Mouse (Mus musculus): ENCODE data around the gene Bmpr1b.

Gene Bmpr1b

DNA sequence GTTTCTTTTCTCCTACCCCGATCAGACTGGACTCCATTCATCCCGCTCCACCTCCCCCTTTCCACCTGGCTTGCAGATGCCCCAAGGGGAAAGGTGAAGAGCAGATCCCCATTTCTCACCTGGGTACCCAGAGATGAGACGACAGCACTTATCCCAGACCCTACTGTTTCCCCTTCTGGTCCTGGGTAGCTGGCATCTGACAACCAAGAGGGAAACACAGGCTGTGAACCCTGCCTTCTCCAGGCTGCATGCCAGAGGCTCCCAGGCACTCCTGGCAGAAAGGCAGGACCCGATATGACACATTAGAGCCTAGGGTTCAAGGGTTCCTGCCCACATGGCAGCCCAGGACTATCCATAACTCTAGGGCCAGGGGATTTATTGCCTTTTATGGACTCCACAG, 56.0 kb downstream of the Bmpr1b start:
- DNase-seq (ENCODE audit: low spot score in 2 of 2): peak in 1 of 2 experiments; percentile 32

DNA sequence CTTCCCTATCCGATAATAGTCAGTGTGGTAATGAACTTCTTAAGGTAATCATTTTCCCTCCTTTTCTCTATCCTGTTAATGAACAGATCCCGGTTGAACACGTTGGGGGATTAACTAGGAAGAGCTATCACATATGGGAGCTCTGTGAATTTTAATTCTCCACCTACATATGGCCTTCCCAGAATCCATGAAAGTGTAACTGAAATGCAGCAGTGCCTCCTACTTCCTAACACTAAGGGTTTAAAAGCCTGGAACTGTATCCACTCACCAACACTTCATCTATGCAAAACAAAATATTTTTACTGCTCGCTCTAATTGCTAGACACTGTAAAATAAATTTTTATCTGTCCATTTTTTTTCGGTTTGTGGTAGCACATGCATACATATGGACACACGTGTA, 63.0 kb downstream of the Bmpr1b start:
- DNase-seq (ENCODE audit: low spot score in 2 of 2): no peak

DNA sequence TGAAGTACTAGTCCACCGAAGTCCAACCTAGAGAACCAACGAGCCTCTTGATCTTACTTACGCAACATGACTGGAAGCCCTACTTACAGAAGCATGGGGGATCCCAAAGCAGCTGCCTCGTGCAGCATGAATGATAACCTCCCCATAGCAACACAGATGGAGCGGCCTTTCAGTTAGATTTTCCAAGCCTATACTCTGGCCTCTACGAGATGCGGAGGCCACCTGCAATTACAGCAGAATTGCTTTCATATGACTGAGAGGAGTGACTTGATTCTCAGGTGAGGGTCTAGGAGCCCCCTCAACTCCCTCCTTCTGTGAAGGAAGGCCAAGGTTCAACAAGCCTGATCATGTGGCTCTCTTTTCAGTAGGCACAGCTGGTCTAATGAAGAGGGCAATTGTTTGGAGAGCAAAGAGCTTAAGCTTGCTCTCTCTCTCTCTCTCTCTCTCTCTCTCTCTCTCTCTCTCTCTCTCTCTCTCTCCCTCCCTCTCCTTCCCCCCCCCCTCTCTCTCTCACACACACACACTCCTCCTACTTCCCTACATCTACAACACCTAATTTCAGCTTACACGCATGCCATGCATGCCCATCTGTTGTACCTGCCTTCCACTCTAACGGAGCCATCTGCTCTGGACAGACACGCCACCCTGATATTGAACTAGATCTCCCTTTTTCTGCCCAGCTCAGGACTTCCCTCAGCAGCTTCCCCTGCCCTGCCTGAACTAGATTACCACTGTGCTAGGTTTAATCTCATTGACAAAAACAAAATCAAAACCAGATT, 65.0 kb downstream of the Bmpr1b start:
- DNase-seq (ENCODE audit: low spot score in 2 of 2): peak in 1 of 2 experiments; percentile 9

DNA sequence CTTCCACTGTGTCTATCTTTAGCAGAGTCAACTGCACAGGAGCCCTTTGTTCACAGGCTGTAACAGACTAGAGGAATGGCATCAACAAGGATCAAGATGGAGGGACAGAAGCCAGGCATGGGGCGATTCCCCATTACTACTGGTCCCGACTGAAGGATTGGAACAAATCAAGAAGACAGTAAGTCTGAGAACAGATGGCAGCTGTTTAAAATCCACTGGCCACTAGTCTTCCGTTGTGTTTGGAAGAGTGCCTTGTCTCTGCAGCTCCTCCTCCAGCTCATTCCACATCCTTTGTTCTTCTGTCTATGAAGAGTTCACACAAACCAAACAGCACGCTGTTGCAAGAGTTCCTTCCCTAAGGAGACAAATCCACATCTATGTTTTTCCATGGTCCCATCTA, 65.6 kb downstream of the Bmpr1b start:
- DNase-seq (ENCODE audit: low spot score in 2 of 2): peak in 1 of 2 experiments; percentile 13

DNA sequence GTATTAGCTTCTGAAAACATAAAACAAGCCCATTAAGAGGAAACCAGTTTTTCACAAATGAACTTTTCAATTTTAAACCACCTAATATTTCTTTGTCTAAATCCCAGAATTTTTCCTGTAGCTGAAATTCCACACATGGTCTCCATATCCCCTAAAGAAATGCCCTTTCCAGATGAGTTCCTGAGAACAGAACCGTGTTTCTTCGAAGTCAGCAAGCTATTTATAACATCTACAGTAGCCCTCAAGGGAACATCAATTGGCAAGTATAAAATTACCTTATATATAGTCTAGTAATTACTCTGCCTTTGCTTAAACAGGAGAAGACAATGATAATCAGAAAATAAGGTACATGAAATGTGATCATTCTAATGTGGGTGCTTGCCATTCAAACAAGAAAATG, 70.1 kb downstream of the Bmpr1b start:
- DNase-seq (ENCODE audit: low spot score in 2 of 2): no peak

DNA sequence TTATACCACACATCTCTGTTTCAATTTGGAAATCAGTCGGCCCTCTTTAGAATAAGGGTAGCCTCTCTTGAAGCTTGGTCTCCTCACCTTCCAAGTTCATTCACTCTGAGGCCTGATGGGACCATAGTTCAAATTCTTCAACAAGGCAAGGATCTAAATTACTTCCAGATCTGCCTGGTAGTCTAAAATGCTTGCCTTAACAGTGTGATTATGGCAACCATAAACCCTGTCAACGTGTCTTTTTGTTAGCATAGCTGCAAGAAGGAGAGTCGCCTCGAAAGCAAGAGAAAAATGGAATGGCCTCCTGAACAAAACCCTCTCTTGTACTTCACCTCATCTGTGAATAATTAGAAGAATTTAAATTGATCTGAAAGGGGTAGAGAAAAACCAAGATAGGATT, 75.2 kb downstream of the Bmpr1b start:
- DNase-seq (ENCODE audit: low spot score in 2 of 2): no peak

DNA sequence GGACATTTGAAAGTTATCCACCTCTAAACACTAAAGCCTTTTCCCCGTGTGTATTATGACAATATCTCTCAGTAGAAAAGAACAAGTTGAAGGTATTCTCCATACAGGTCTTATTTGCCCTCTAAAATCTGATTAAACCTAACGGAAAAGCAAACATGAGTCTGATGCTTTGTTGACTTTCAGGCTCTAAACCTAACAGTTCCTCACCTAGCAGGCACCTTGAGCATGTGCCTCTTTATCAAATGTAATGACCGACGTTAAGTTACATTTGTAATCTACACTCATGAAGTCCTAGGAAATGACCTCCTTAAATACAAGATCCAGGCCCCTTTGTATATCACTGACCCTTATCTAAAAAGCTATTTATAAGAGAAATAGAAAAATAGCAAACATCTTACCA, 79.5 kb downstream of the Bmpr1b start:
- DNase-seq (ENCODE audit: low spot score in 2 of 2): no peak

DNA sequence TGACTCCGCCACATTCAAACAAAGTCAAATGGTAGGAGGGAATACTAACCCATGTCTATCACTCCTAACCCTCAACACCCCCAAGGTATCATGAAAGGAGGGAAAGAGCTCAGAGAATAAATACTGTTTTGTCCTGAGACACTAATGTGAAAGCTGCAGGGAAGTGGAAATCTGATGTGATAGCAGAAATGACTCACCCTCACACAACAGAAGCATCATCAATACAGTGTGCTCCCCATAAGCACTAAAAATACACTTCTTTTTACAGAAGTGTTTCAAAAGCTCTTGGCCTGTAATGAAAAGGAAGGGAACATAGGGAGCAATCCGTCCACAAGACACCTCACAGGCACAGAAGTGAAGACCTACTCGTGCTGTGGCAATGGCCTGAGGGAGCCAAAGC, 83.3 kb downstream of the Bmpr1b start:
- DNase-seq (ENCODE audit: low spot score in 2 of 2): no peak

DNA sequence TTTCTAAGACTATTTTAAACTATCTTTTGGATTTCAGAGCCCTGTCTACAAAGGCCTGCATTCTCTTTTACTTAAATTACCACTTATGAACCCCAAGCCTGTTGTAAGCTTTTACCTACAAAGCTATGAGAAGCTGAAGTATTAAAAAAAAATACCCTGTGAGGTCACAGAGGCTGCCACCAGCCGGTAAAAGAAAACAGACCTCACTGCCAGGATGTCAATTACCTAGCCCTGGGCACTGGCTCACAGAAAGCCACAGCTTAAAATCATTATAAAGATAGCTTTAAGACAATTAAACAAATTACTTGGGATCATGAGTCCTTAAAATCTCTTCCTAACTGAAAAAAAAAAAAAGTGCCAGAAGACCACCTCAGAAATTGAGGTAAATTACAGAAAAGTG, 85.1 kb downstream of the Bmpr1b start:
- no peak for DNase-seq (ENCODE audit: low spot score in 2 of 2)

DNA sequence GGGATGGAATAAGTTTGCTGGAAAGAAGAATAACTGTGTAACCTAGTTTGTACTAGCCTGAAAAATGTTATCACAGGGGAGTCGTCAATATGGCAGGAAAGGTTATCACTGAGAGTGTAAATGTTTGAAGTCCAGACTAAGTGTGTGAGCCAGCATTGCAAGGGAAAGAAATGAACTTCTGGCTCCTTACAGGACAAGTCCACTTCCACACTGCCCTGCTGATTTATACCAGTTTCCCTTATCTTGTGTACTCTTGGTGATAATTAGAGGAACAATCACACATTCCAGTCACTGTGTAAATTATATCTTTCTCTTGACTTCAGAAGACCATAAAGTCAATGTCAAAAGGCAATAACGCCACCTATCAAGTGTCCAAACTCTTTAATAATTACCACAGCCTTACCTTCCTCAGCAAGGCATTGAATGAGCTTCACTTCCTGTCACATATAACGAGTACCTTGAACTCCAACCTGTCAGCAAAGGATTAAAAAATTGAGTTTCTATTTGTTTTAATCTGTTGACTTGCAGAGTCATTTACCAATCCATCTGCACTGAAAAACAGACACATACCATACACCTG, 91.4 kb downstream of the Bmpr1b start:
- DNase-seq (ENCODE audit: low spot score in 2 of 2): no peak

DNA sequence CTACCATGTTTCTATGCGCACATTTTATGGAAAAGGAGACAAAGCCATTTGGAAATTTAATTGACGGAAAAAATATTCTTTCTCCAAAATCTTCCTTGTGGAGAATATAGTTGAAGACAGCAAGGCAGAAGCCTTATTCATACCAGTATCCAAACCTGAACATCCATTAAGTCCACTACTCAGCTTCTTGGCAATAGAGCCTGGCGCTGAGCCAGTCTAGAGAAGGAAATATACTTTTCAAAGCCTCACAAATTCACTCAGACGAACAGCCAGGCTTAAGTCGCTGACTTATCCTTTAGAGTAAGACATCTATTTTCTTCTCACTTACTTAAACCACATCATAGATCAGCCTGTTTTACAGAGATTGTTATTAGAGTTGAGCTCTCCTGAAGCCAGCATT, 97.6 kb downstream of the Bmpr1b start:
- DNase-seq (ENCODE audit: low spot score in 2 of 2): no peak

DNA sequence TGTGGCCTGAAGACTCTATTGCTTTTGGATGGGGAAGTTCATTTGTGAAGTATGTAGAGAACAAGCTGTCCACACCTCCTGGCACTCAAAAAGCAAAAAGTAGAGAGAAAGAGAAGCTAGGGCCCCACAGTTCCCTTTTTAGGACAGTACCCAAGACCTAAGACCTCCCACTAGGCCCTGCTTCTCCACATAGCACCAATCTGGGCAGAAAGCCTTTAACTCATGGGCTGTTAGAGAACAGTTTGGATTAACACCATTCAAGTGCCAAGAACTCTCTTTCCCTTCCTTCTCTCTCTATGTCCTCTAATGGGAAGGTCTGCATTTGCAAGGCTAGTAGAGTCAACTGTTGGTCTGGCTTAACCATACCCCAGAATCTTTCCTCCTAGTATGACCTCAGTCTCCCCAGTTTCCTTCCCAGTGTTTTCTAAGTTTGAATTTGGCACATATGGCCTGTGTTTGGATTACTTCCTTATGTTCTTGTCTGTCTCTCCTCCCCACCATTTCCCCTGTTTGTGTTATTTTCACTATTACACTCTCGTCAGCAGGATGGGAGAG, 102.4 kb downstream of the Bmpr1b start:
- DNase-seq (ENCODE audit: low spot score in 2 of 2): no peak

DNA sequence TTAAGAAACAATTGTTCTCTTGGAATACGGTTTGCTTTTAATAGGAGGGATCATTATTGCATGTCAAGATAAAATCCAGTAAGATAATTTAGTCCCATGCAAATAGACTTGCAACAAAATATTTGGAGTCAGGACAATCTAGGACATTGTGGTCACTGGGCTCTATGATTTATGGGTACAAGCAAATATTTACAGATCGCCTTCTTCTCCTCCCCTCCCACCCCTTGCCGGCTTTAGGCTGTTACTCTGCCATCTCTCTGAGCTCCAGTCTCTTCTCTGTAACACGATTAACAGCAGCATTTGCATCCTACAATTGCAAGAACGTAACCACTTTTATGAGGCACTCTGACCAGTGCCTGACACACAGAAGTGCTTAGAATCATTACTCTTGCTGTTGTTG, 104.1 kb downstream of the Bmpr1b start:
- no peak for DNase-seq (ENCODE audit: low spot score in 2 of 2)

DNA sequence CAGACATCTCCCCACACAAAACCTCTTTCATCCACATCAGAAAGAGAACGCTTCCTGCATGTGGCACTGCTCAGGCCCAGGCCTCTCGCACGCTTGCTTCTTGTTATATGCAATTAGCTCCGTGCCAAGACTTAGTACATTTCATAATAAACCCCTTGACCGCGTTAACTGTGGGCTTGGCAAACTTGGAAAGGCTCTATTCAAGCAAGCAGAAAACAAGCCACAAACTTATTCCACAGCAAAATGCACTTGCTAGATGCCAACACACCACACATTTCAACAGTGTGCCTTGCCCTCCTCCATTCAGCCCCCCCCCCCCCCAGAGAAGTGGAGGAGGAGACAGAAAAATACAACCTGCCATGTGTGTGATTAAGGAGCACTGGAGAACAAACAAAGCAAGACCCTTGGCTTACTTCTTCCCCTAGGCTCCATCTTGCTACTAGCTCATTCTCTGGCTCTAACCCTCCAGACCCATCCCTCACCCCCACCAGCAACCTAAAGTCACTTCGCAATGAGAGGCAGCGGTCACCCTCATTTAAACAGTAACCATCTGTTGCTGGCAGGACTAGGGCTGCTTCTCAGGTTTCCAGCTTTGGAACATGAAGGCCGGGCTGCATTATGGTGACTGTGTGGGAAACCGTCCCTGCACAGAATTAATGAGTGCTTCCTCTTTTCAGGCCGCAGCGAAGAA, 105.5 kb downstream of the Bmpr1b start:
- peak in 1 of 2 experiments; percentile 7 for DNase-seq (ENCODE audit: low spot score in 2 of 2)

DNA sequence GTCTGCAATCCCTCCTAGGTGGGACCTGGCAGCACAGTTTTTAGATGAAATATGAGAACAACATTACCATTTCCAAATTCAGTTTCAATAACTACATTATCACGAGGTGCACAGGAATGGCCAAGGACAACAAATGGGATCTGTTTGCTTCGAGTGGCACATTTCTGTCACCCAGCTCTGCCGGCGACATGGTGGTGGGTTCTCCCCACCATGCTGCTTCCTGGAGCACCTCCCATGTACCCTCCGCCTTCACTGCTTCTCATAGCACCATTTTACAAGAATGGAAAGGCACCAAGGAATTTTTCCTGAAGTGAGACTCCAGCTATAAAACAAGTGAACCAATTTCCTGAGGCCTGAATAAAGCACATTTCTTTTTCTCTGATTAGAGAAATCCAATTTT, 108.0 kb downstream of the Bmpr1b start:
- DNase-seq (ENCODE audit: low spot score in 2 of 2): no peak

DNA sequence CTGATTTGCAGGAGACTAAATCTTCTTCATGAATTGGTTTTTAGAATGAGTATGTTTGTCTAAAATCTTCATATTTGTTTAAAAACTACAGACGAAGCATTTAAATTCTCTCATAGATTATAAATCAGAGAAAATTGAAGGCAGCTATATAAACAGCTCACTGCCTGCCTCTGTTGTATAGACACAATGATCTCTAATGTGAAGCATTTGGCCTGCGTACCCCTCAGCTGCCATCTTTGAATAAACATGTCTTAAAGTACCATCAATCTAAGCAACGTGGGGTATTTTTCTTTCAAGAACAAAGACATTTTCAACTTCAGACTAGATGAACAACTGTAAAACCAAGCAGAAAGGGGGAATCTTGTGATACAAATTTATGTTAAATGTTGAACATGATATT, 109.3 kb downstream of the Bmpr1b start:
- DNase-seq (ENCODE audit: low spot score in 2 of 2): no peak

DNA sequence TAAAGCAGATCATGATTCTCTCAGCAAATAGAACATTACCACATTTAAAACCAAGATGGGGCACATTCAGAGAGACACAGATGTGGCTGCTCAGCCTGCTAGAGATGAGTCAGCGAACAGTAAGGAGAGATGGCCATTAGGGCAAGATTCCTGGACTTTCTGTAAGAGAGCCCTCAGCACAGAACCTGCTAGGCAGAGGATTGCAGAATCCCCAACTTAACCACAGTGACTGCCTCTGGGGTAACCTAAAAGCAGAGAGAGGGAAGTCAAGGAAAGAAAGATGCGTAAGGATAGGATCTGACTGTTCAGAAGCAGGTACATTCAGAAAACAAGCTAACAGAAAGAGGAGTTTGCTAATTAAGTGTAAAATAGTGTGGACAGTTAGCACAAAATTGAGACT, 118.5 kb downstream of the Bmpr1b start:
- no peak for DNase-seq (ENCODE audit: low spot score in 2 of 2)

DNA sequence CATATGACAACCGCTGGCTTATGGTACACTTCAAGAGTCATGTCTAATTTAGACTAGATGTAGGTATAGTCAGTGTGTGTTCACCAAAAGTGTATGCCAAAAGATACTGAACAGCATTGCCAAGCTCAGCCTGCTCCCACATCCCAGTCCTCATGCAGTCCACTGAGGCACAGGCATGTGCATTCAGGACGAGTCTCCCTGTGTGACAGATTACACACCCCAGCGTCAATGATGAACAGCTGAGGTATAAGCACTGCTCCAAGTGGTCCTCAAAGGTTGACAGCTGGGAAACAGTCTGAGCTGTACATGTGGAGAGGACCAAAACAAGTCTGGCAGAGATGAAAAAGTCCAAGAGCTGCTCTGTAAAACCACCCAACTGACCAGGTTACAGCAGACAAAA, 119.6 kb downstream of the Bmpr1b start:
- no peak for DNase-seq (ENCODE audit: low spot score in 2 of 2)

DNA sequence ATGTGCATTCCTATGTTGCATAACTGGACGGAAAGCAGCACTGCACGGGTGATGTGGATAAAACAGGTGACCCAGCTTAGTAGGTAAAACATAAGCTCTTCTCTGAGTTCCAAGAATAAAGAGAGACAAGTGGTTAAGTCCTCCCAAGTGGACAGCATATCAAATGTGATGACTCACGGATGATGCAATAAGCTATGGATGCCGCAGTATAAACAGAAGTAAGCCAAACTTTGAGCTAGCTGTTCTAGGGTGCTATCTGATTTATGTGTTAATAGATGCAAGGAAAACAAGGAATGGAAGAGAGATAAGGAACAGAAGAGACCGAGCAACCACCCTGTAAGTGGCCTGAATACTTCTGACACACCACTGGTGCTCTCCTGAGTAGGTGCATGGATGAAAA, 120.1 kb downstream of the Bmpr1b start:
- DNase-seq (ENCODE audit: low spot score in 2 of 2): no peak

DNA sequence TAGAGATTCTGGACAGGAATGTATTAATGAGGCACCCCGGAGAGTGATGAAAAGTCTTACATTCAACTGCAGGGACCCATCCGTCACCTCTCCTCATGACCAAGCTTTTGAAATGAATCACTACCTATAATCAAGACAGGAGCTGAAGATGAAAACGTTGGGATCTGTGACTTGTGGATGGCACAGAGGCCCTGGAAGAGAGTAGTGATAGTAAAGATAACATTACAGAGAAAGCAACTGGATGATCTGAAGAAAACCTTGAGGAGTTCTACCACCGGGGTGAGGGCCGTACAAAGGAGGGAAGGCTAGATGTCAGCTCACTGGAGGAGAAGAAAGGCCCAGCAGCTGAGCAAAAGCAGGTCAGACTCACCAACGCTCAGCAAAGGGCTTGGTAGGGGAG, 120.7 kb downstream of the Bmpr1b start:
- no peak for DNase-seq (ENCODE audit: low spot score in 2 of 2)

DNA sequence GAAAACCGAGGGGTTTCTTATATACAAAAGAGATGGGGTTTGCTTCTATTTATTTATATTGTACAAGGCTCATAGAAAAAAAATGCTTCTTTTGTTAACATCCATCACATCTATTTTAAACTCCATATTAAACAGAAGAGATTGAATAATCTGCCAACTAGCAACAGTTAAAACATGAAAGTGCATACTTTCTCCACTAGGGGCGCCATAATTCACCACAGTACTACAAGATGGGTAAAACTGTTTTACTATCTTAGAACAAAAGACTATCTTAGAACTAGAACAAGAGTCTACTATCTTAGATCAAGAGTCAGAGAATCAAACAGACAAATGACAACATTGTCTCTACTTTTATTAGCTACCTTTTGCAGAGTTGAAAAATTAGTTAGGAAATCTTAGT, 125.8 kb downstream of the Bmpr1b start:
- DNase-seq (ENCODE audit: low spot score in 2 of 2): no peak

DNA sequence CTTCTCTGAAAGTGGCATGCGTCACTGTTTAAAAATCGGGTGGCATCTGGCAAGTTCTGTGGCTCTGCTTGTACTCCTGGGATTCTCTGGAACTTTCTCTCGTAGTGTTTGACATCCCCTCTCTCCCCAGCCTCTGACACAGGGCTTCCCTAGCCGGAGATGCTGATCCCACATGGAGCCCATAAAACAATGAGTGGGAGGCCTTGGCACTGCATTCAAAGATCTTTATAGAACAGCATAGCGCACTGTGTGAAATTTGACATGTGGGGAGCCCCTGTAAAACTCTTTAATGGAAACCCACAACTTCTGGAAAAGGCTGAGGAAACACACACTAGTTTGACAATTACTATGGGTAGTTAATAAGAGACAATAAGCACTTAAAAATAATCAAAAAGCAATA, 126.2 kb downstream of the Bmpr1b start:
- no peak for DNase-seq (ENCODE audit: low spot score in 2 of 2)

DNA sequence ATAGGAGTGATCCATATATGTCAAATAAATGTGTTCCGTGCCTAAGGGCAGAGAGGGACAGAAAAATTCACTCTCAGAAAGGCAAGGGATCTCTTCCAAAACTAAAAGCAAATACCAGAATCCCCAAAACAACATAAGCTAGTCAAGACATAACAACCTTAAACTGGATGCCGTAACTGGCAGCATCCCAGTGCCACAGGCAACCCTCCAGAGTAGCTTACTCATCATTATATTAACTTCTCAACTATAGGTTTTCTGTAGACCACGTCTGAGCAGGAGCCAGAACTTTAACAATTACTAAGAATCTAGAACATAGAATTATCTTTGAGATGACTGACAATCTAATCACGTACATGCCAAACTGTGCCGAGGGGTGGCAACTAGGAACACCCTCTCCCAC, 128.9 kb downstream of the Bmpr1b start:
- no peak for DNase-seq (ENCODE audit: low spot score in 2 of 2)
